12 mouse cellular contexts compared by ENCODE assay signal in the genomic region with DNA sequence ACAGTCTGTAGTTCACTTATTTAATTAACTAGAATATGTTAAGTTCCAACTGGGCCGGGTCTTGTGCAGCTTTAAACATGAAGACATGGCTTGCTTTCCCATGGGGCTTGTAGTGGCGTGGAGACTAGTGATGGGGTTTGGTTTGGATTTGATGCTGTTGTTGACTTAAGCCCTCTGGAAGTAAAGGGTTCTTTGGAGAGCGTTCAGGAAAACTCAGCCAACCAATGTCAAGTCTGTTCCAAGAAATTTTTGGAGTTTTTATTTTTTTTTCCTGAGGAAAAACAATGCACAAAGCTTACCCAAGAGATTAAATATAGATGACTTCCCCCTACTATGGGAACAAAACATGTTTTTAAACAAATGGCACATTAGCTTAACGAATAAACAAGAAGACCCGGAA.
DNase-seq lines count a peak whose midpoint lies in the region; ATAC-seq and TF ChIP-seq lines count a peak whose summit lies in the region.
"Had no signal": no experiment of that assay in that cellular context is flagged by ENCODE, and none has a peak within 500 bp of the region (broad histone marks: within the 10 kb centered on the region; RNA-seq: fewer than 3 reads in every experiment).

No protein-coding gene starts in this region.

- no peak overlapping the region for H3K27ac ChIP-seq in embryonic facial prominence, embryonic 14.5 days (replicated peaks; ENCODE audit: low read depth, low read length)
- H3K27ac ChIP-seq in embryonic facial prominence, embryonic 10.5 days (replicated peaks): no peak overlapping the region
- 0 out of 2 replicates have a peak overlapping the region, but pooled peaks have one; percentile 30 for H3K27ac ChIP-seq in limb, embryonic 15.5 days
- H3K27ac ChIP-seq in limb, embryonic 10.5 days: no peak overlapping the region
- H3K27ac ChIP-seq in heart, postnatal 0 days (ENCODE audit: low read depth): peak overlapping the region; percentile 72
- H3K27ac ChIP-seq: hindbrain, embryonic 15.5 days had no signal

- H3K9ac ChIP-seq in embryonic facial prominence, embryonic 14.5 days (ENCODE audit: low read depth, low read length): no peak overlapping the region
- H3K9ac ChIP-seq in limb, embryonic 15.5 days: no peak overlapping the region
- H3K9ac ChIP-seq in heart, postnatal 0 days (replicated peaks; ENCODE audit: low read depth, low read length): no peak overlapping the region
- H3K9ac ChIP-seq: hindbrain, embryonic 15.5 days had no signal

- no peak overlapping the region for H3K4me2 ChIP-seq in embryonic facial prominence, embryonic 14.5 days (ENCODE audit: low read depth, low read length)
- no peak overlapping the region for H3K4me2 ChIP-seq in limb, embryonic 15.5 days
- no peak overlapping the region for H3K4me2 ChIP-seq in heart, postnatal 0 days (ENCODE audit: low read depth, low read length)
- H3K4me2 ChIP-seq: hindbrain, embryonic 15.5 days had no signal

- no peaks in the 10 kb centered on the region for H3K27me3 ChIP-seq in embryonic facial prominence, embryonic 14.5 days (replicated peaks; ENCODE audit: control insufficient read depth, insufficient read depth, low read length)
- H3K27me3 ChIP-seq in embryonic facial prominence, embryonic 10.5 days (replicated peaks; ENCODE audit: low read depth, poor library complexity, severe bottlenecking): no peaks in the 10 kb centered on the region
- no peaks in the 10 kb centered on the region for H3K27me3 ChIP-seq in limb, embryonic 15.5 days
- H3K27me3 ChIP-seq in limb, embryonic 10.5 days (ENCODE audit: low read depth, poor library complexity, severe bottlenecking): no peaks in the 10 kb centered on the region
- H3K27me3 ChIP-seq in heart, postnatal 0 days (ENCODE audit: control insufficient read depth, insufficient read depth, low read length): no peaks in the 10 kb centered on the region
- H3K27me3 ChIP-seq: hindbrain, embryonic 15.5 days had no signal

- no peaks in the 10 kb centered on the region for H3K36me3 ChIP-seq in embryonic facial prominence, embryonic 14.5 days (ENCODE audit: control insufficient read depth, insufficient read depth, low read length)
- no peaks in the 10 kb centered on the region for H3K36me3 ChIP-seq in embryonic facial prominence, embryonic 10.5 days (replicated peaks)
- no peaks in the 10 kb centered on the region for H3K36me3 ChIP-seq in limb, embryonic 15.5 days
- no peaks in the 10 kb centered on the region for H3K36me3 ChIP-seq in limb, embryonic 10.5 days
- no peaks in the 10 kb centered on the region for H3K36me3 ChIP-seq in heart, postnatal 0 days (replicated peaks; ENCODE audit: control insufficient read depth, insufficient read depth, low read length)
- H3K36me3 ChIP-seq: hindbrain, embryonic 15.5 days had no signal

- no peaks in the 10 kb centered on the region for H3K9me3 ChIP-seq in embryonic facial prominence, embryonic 14.5 days (ENCODE audit: control insufficient read depth, low read length)
- H3K9me3 ChIP-seq in embryonic facial prominence, embryonic 10.5 days: no peaks in the 10 kb centered on the region
- H3K9me3 ChIP-seq in limb, embryonic 15.5 days: no peaks in the 10 kb centered on the region
- H3K9me3 ChIP-seq in limb, embryonic 10.5 days (replicated peaks): no peaks in the 10 kb centered on the region
- no peaks in the 10 kb centered on the region for H3K9me3 ChIP-seq in heart, postnatal 0 days (replicated peaks; ENCODE audit: control insufficient read depth, low read length)
- H3K9me3 ChIP-seq: hindbrain, embryonic 15.5 days; megakaryocyte, embryonic 14.5 days had no signal

- 68% methylated on average over 5 of the region's 5 CpGs for WGBS in embryonic facial prominence, embryonic 14.5 days
- 82% methylated on average over 5 of the region's 5 CpGs for whole genome bisulfite sequencing in embryonic facial prominence, embryonic 10.5 days
- 67% methylated on average over 5 of the region's 5 CpGs for WGBS in limb, embryonic 15.5 days
- WGBS in limb, embryonic 10.5 days: 95% methylated on average over 5 of the region's 5 CpGs
- WGBS in heart, postnatal 0 days: 56% methylated on average over 5 of the region's 5 CpGs

- peak; percentile 48 for DNase-seq in embryonic facial prominence, embryonic 14.5 days (ENCODE audit: low spot score)
- no peak for DNase-seq in embryonic facial prominence, embryonic 10.5 days (ENCODE audit: low spot score)
- no peak for DNase-seq in limb, embryonic 10.5 days (ENCODE audit: low spot score)
- DNase-seq in heart, postnatal 0 days (ENCODE audit: low spot score): peak; percentile 16
- DNase-seq in lung, postnatal 25 days (ENCODE audit: low spot score): peak; percentile 25
- no peak for DNase-seq in cerebellum, postnatal 10 days
- DNase-seq: cerebellum, postnatal 25 days; retina, postnatal 1 day had no signal

- no peak overlapping the region for H3K4me3 ChIP-seq in embryonic facial prominence, embryonic 14.5 days (ENCODE audit: low read depth, low read length)
- no peak overlapping the region for H3K4me3 ChIP-seq in embryonic facial prominence, embryonic 10.5 days
- H3K4me3 ChIP-seq in limb, embryonic 15.5 days: no peak overlapping the region
- no peak overlapping the region for H3K4me3 ChIP-seq in limb, embryonic 10.5 days
- H3K4me3 ChIP-seq in heart, postnatal 0 days (ENCODE audit: low read depth, low read length): no peak overlapping the region
- H3K4me3 ChIP-seq: hindbrain, embryonic 15.5 days; megakaryocyte, embryonic 14.5 days had no signal

- TF ChIP-seq CTCF in heart, postnatal 0 days (IDR thresholded peaks at IDR 0.05; ENCODE audit: low read depth): no peak

- no peak for ATAC-seq in embryonic facial prominence, embryonic 14.5 days (ENCODE audit: low read depth)
- ATAC-seq in limb, embryonic 15.5 days (ENCODE audit: insufficient number of reproducible peaks, low FRiP score, low TSS enrichment, low read depth): no peak
- ATAC-seq in heart, postnatal 0 days (ENCODE audit: insufficient read depth, low read depth): 0 out of 2 replicates have a peak, but pooled peaks have one; percentile 12
- ATAC-seq in monocyte, adult 5-6 weeks (replicated peaks; ENCODE audit: insufficient number of reproducible peaks, low FRiP score, low TSS enrichment, poor library complexity, severe bottlenecking): no peak

- TF ChIP-seq EP300 in heart, postnatal 0 days (IDR thresholded peaks at IDR 0.05; ENCODE audit: low read depth): no peak

- H3K4me1 ChIP-seq in embryonic facial prominence, embryonic 14.5 days (ENCODE audit: control insufficient read depth, insufficient read depth, low read length): 0 out of 2 replicates have a peak, but pooled peaks cover 7% of the 10 kb centered on the region
- H3K4me1 ChIP-seq in embryonic facial prominence, embryonic 10.5 days: peaks cover 13% of the 10 kb centered on the region
- peaks cover 12% of the 10 kb centered on the region; the same call in 1 of the 2 replicates for H3K4me1 ChIP-seq in limb, embryonic 15.5 days
- no peaks in the 10 kb centered on the region; the same call in 1 of the 2 replicates for H3K4me1 ChIP-seq in limb, embryonic 10.5 days
- peaks cover 9% of the 10 kb centered on the region for H3K4me1 ChIP-seq in heart, postnatal 0 days (ENCODE audit: control insufficient read depth, insufficient read depth)
- H3K4me1 ChIP-seq: hindbrain, embryonic 15.5 days; megakaryocyte, embryonic 14.5 days had no signal

Comparison
In these comparisons a context has a peak if more than half of its experiments do, and no peak if none do; other contexts are left out.
1. DNase-seq: peak in embryonic facial prominence, embryonic 14.5 days (single experiment), heart, postnatal 0 days (single experiment) and lung, postnatal 25 days (single experiment); none in embryonic facial prominence, embryonic 10.5 days (single experiment), limb, embryonic 10.5 days (single experiment) and cerebellum, postnatal 10 days (0 of 2).
2. H3K27ac ChIP-seq: peak in limb, embryonic 15.5 days (single experiment) and heart, postnatal 0 days (single experiment); none in embryonic facial prominence, embryonic 14.5 days (single experiment), embryonic facial prominence, embryonic 10.5 days (single experiment) and limb, embryonic 10.5 days (single experiment).